Comparison of ENCODE assay signal across 27 mouse cellular contexts in genomic region chr15:84113873-84114272, GRCm38 (mm10). TPM values are rescaled to one million over a fixed set of nuclear protein-coding genes. Genes with fewer than 3 reads are reported as not detected.
DNase-seq lines count a peak whose midpoint lies in the region; ATAC-seq and TF ChIP-seq lines count a peak whose summit lies in the region.
"Had no signal": no experiment of that assay in that cellular context is flagged by ENCODE, and none has a peak within 500 bp of the region (broad histone marks: within the 10 kb centered on the region; RNA-seq: fewer than 3 reads in every experiment).

No protein-coding gene starts in this region.

- no peak for ATAC-seq in liver, embryonic 12.5 days
- peak; percentile 41; the same call in 1 of the 2 replicates for ATAC-seq in liver, embryonic 16.5 days (ENCODE audit: low read depth)
- no peak for ATAC-seq in liver, embryonic 11.5 days (replicated peaks; ENCODE audit: low FRiP score)
- peak; percentile 90 for ATAC-seq in liver, postnatal 0 days
- ATAC-seq: activated CD4-positive, CD25-positive, alpha-beta regulatory T cell, adult 4 months; CD4-positive, CD25-positive, alpha-beta regulatory T cell, adult 4 months; forebrain, embryonic 13.5 days; forebrain, embryonic 15.5 days; Patski had no signal

- H3K4me3 ChIP-seq in liver, adult 2 months (ENCODE audit: insufficient read depth, low read depth, low read length): no peak overlapping the region
- H3K4me3 ChIP-seq in liver, embryonic 12.5 days: no peak overlapping the region
- no peak overlapping the region for H3K4me3 ChIP-seq in liver, embryonic 16.5 days (ENCODE audit: low read depth, low read length)
- no peak overlapping the region for H3K4me3 ChIP-seq in liver, embryonic 11.5 days (ENCODE audit: low read depth, low read length)
- no peak overlapping the region for H3K4me3 ChIP-seq in liver, postnatal 0 days (ENCODE audit: low read depth, low read length)
- H3K4me3 ChIP-seq: embryonic facial prominence, embryonic 10.5 days; embryonic facial prominence, embryonic 12.5 days; forebrain, embryonic 13.5 days; forebrain, embryonic 15.5 days had no signal

- H3K79me2 ChIP-seq in liver, adult 2 months (ENCODE audit: control insufficient read depth, insufficient read depth, low read length): no peaks in the 10 kb centered on the region

- TF ChIP-seq POLR2A in liver, adult 2 months (IDR thresholded peaks at IDR 0.05; ENCODE audit: extremely low read depth, insufficient read depth, low read length): no peak

- H3K4me2 ChIP-seq in liver, embryonic 12.5 days: no peak overlapping the region
- H3K4me2 ChIP-seq in liver, embryonic 16.5 days (ENCODE audit: low read depth, low read length): no peak overlapping the region
- H3K4me2 ChIP-seq in liver, embryonic 11.5 days: no peak overlapping the region
- no peak overlapping the region for H3K4me2 ChIP-seq in liver, postnatal 0 days (ENCODE audit: low read depth, low read length)
- H3K4me2 ChIP-seq: embryonic facial prominence, embryonic 12.5 days; forebrain, embryonic 13.5 days; forebrain, embryonic 15.5 days had no signal

- no peaks in the 10 kb centered on the region for H3K27me3 ChIP-seq in liver, adult 2 months (ENCODE audit: control insufficient read depth, insufficient read depth, low read length)
- H3K27me3 ChIP-seq in liver, embryonic 12.5 days (replicated peaks): no peaks in the 10 kb centered on the region
- H3K27me3 ChIP-seq in liver, embryonic 16.5 days (ENCODE audit: control insufficient read depth, insufficient read depth, low read depth, low read length): no peaks in the 10 kb centered on the region
- H3K27me3 ChIP-seq in liver, embryonic 11.5 days (replicated peaks; ENCODE audit: control insufficient read depth, insufficient read depth, low read length): no peaks in the 10 kb centered on the region
- no peaks in the 10 kb centered on the region for H3K27me3 ChIP-seq in liver, postnatal 0 days (ENCODE audit: insufficient read depth, low read length)
- H3K27me3 ChIP-seq: forebrain, embryonic 15.5 days had no signal

- peak; percentile 72 for DNase-seq in liver, adult 2 months (ENCODE audit: extremely low read depth, low read depth, low spot score)
- no peak for DNase-seq in liver, embryonic 11.5 days (ENCODE audit: low spot score)
- DNase-seq in liver, postnatal 0 days: no peak
- DNase-seq: adrenal gland, adult 8-10 months; adrenal gland, postnatal 14 days; adrenal gland, postnatal 36 days; B cell, adult 2 months; cerebellum, adult 11-12 months; cerebellum, adult 2 months; cerebellum, adult 9-10 months; cerebellum, postnatal 10 days; cerebellum, postnatal 25 days had no signal

- H3K9ac ChIP-seq in liver, adult 2 months (ENCODE audit: low read depth, low read length): peak overlapping the region; percentile 50; the same call in 1 of the 2 replicates
- H3K9ac ChIP-seq in liver, embryonic 12.5 days: no peak overlapping the region
- no peak overlapping the region for H3K9ac ChIP-seq in liver, embryonic 16.5 days (ENCODE audit: low read depth, low read length)
- H3K9ac ChIP-seq in liver, embryonic 11.5 days (ENCODE audit: low read depth, low read length): no peak overlapping the region
- no peak overlapping the region for H3K9ac ChIP-seq in liver, postnatal 0 days (replicated peaks)
- H3K9ac ChIP-seq: embryonic facial prominence, embryonic 12.5 days; forebrain, embryonic 13.5 days; forebrain, embryonic 15.5 days had no signal

- TF ChIP-seq EP300 in liver, postnatal 0 days (IDR thresholded peaks at IDR 0.05; ENCODE audit: low read depth): no peak

- H3K27ac ChIP-seq in liver, adult 2 months (replicated peaks; ENCODE audit: insufficient read depth, low read depth, low read length): peak overlapping the region; percentile 74
- no peak overlapping the region for H3K27ac ChIP-seq in liver, embryonic 12.5 days
- no peak overlapping the region for H3K27ac ChIP-seq in liver, embryonic 16.5 days (ENCODE audit: low read length)
- H3K27ac ChIP-seq in liver, embryonic 11.5 days (ENCODE audit: low read depth, low read length): no peak overlapping the region
- H3K27ac ChIP-seq in liver, postnatal 0 days (ENCODE audit: low read depth): no peak overlapping the region
- H3K27ac ChIP-seq: embryonic facial prominence, embryonic 10.5 days; embryonic facial prominence, embryonic 12.5 days; forebrain, embryonic 13.5 days; forebrain, embryonic 15.5 days had no signal

- no peaks in the 10 kb centered on the region for H3K36me3 ChIP-seq in liver, adult 2 months (ENCODE audit: control insufficient read depth, insufficient read depth, low read length)
- H3K36me3 ChIP-seq in liver, embryonic 12.5 days: no peaks in the 10 kb centered on the region
- H3K36me3 ChIP-seq in liver, embryonic 16.5 days (ENCODE audit: control insufficient read depth, insufficient read depth): no peaks in the 10 kb centered on the region
- no peaks in the 10 kb centered on the region for H3K36me3 ChIP-seq in liver, embryonic 11.5 days (ENCODE audit: control insufficient read depth, insufficient read depth, low read length)
- no peaks in the 10 kb centered on the region for H3K36me3 ChIP-seq in liver, postnatal 0 days (replicated peaks; ENCODE audit: insufficient read depth, low read length)
- H3K36me3 ChIP-seq: embryonic facial prominence, embryonic 10.5 days; embryonic facial prominence, embryonic 12.5 days; forebrain, embryonic 15.5 days; G1E had no signal

- WGBS in liver, adult 2 months: 24% methylated on average over 6 of the region's 6 CpGs
- 50% methylated on average over 6 of the region's 6 CpGs for WGBS in liver, embryonic 12.5 days (ENCODE audit: insufficient replicate concordance)
- WGBS in liver, embryonic 16.5 days (ENCODE audit: insufficient replicate concordance): 33% methylated on average over 6 of the region's 6 CpGs
- WGBS in liver, embryonic 11.5 days: 59% methylated on average over 6 of the region's 6 CpGs
- 48% methylated on average over 6 of the region's 6 CpGs for WGBS in liver, postnatal 0 days (ENCODE audit: insufficient replicate concordance)

- H3K4me1 ChIP-seq in liver, adult 2 months (ENCODE audit: control insufficient read depth, insufficient read depth, low read length): peaks cover 17% of the 10 kb centered on the region
- no peaks in the 10 kb centered on the region for H3K4me1 ChIP-seq in liver, embryonic 12.5 days
- no peaks in the 10 kb centered on the region for H3K4me1 ChIP-seq in liver, embryonic 16.5 days (ENCODE audit: control insufficient read depth, low read depth, low read length)
- H3K4me1 ChIP-seq in liver, embryonic 11.5 days (replicated peaks; ENCODE audit: control insufficient read depth, insufficient read depth, low read length): no peaks in the 10 kb centered on the region
- no peaks in the 10 kb centered on the region for H3K4me1 ChIP-seq in liver, postnatal 0 days (ENCODE audit: insufficient read depth)
- H3K4me1 ChIP-seq: embryonic facial prominence, embryonic 10.5 days; embryonic facial prominence, embryonic 12.5 days; forebrain, embryonic 13.5 days; forebrain, embryonic 15.5 days had no signal

- H3K9me3 ChIP-seq in liver, embryonic 12.5 days (replicated peaks): no peaks in the 10 kb centered on the region
- no peaks in the 10 kb centered on the region for H3K9me3 ChIP-seq in liver, embryonic 16.5 days (replicated peaks; ENCODE audit: control insufficient read depth, low read length)
- H3K9me3 ChIP-seq in liver, embryonic 11.5 days (ENCODE audit: control insufficient read depth, low read length): no peaks in the 10 kb centered on the region
- H3K9me3 ChIP-seq in liver, postnatal 0 days (ENCODE audit: low read length): no peaks in the 10 kb centered on the region
- H3K9me3 ChIP-seq: embryonic facial prominence, embryonic 12.5 days; forebrain, embryonic 13.5 days; forebrain, embryonic 15.5 days had no signal

- no peak for TF ChIP-seq CTCF in liver, adult 2 months (IDR thresholded peaks at IDR 0.05; ENCODE audit: low read depth, low read length)
- TF ChIP-seq CTCF in liver, postnatal 0 days (IDR thresholded peaks at IDR 0.05; ENCODE audit: low read depth): no peak

RNA-seq across cellular contexts. Expression of gene Sult4a1, which starts 8.3 kb away (rescaled TPM):
- 0.13 TPM in 1 of 2 replicates, not detected in the other for total RNA-seq in liver, adult 2 months (2014; rRNA removed)
- 0.06 TPM in 1 of 2 replicates, not detected in the other for polyA plus RNA-seq in liver, adult 2 months (2012; rRNA removed)
- polyA plus RNA-seq in liver, embryonic 12.5 days (2016; fragmentation: Nextera tagmentation; extraction: Ambion mirVana): 0.14 and 0.18 TPM in 2 replicates
- 0.06 and 0.11 TPM in 2 replicates for polyA plus RNA-seq in liver, embryonic 16.5 days (2015; fragmentation: Nextera tagmentation; extraction: Ambion mirVana)
- 0.81 and 0.88 TPM in 2 replicates for polyA plus RNA-seq in liver, embryonic 11.5 days (2014; fragmentation: Nextera tagmentation; extraction: Ambion mirVana)
- polyA plus RNA-seq in liver, postnatal 0 days (2015; fragmentation: Nextera tagmentation; extraction: Ambion mirVana): 0.06 TPM in 1 of 2 replicates, not detected in the other
- total RNA-seq: CH12.LX, G1E had no signal
- polyA plus RNA-seq: activated CD4-positive, CD25-positive, alpha-beta regulatory T cell, adult 4 months; CD4-positive, CD25-positive, alpha-beta regulatory T cell, adult 4 months; G1E had no signal

RNA-seq across cellular contexts. Expression of gene Pnpla5, which starts 9.1 kb away (rescaled TPM):
- total RNA-seq in liver, adult 2 months (2014; rRNA removed): 0.07 and 0.28 TPM in 2 replicates
- 0.13 TPM in 1 of 2 replicates, not detected in the other for polyA plus RNA-seq in liver, adult 2 months (2012; rRNA removed)
- polyA plus RNA-seq in liver, embryonic 12.5 days (2016; fragmentation: Nextera tagmentation; extraction: Ambion mirVana): 0.07 TPM in 1 of 2 replicates, not detected in the other
- 0.13 TPM in 1 of 2 replicates, not detected in the other for polyA plus RNA-seq in liver, embryonic 16.5 days (2015; fragmentation: Nextera tagmentation; extraction: Ambion mirVana)
- polyA plus RNA-seq in liver, embryonic 11.5 days (2014; fragmentation: Nextera tagmentation; extraction: Ambion mirVana): not detected in 2 replicates
- polyA plus RNA-seq in liver, postnatal 0 days (2015; fragmentation: Nextera tagmentation; extraction: Ambion mirVana): 0.05 TPM in 1 of 2 replicates, not detected in the other
- total RNA-seq: CH12.LX, G1E had no signal
- polyA plus RNA-seq: activated CD4-positive, CD25-positive, alpha-beta regulatory T cell, adult 4 months; CD4-positive, CD25-positive, alpha-beta regulatory T cell, adult 4 months; cerebellum, adult 2 months; cortical plate, adult 2 months; embryonic facial prominence, embryonic 10.5 days; embryonic facial prominence, embryonic 12.5 days; embryonic facial prominence, embryonic 14.5 days; forebrain, embryonic 11.5 days; forebrain, embryonic 13.5 days; forebrain, embryonic 15.5 days; G1E; Patski had no signal

RNA-seq across cellular contexts. Expression of gene Efcab6, which starts 48.7 kb away (rescaled TPM):
- total RNA-seq in liver, adult 2 months (2014; rRNA removed): not detected in 2 replicates
- not detected in 2 replicates for polyA plus RNA-seq in liver, adult 2 months (2012; rRNA removed)
- polyA plus RNA-seq in liver, embryonic 12.5 days (2016; fragmentation: Nextera tagmentation; extraction: Ambion mirVana): not detected in 2 replicates
- 0.02 TPM in 1 of 2 replicates, not detected in the other for polyA plus RNA-seq in liver, embryonic 16.5 days (2015; fragmentation: Nextera tagmentation; extraction: Ambion mirVana)
- polyA plus RNA-seq in liver, embryonic 11.5 days (2014; fragmentation: Nextera tagmentation; extraction: Ambion mirVana): not detected in 2 replicates
- not detected in 2 replicates for polyA plus RNA-seq in liver, postnatal 0 days (2015; fragmentation: Nextera tagmentation; extraction: Ambion mirVana)
- total RNA-seq: adrenal gland, adult 18-20 months; adrenal gland, postnatal 14 days; adrenal gland, postnatal 36 days; CH12.LX; G1E had no signal
- polyA plus RNA-seq: activated CD4-positive, CD25-positive, alpha-beta regulatory T cell, adult 4 months; CD4-positive, CD25-positive, alpha-beta regulatory T cell, adult 4 months; G1E; Patski had no signal

RNA-seq across cellular contexts. Expression of gene Pnpla3, which starts 53.8 kb away (rescaled TPM):
- 1.2 and 2.6 TPM in 2 replicates for total RNA-seq in liver, adult 2 months (2014; rRNA removed)
- 4.7 and 10.6 TPM in 2 replicates for polyA plus RNA-seq in liver, adult 2 months (2012; rRNA removed)
- polyA plus RNA-seq in liver, embryonic 12.5 days (2016; fragmentation: Nextera tagmentation; extraction: Ambion mirVana): 1.4 and 1.5 TPM in 2 replicates
- polyA plus RNA-seq in liver, embryonic 16.5 days (2015; fragmentation: Nextera tagmentation; extraction: Ambion mirVana): 2.4 and 2.7 TPM in 2 replicates
- 1.4 and 2.3 TPM in 2 replicates for polyA plus RNA-seq in liver, embryonic 11.5 days (2014; fragmentation: Nextera tagmentation; extraction: Ambion mirVana)
- 1.0 and 1.9 TPM in 2 replicates for polyA plus RNA-seq in liver, postnatal 0 days (2015; fragmentation: Nextera tagmentation; extraction: Ambion mirVana)
- total RNA-seq: G1E had no signal
- polyA plus RNA-seq: activated CD4-positive, CD25-positive, alpha-beta regulatory T cell, adult 4 months; G1E had no signal

Comparison
In these comparisons a context has a peak if more than half of its experiments do, and no peak if none do; other contexts are left out.
1. ATAC-seq: peak in liver, embryonic 16.5 days (single experiment) and liver, postnatal 0 days (single experiment); none in liver, embryonic 12.5 days (single experiment) and liver, embryonic 11.5 days (single experiment).